In the genomic region with DNA sequence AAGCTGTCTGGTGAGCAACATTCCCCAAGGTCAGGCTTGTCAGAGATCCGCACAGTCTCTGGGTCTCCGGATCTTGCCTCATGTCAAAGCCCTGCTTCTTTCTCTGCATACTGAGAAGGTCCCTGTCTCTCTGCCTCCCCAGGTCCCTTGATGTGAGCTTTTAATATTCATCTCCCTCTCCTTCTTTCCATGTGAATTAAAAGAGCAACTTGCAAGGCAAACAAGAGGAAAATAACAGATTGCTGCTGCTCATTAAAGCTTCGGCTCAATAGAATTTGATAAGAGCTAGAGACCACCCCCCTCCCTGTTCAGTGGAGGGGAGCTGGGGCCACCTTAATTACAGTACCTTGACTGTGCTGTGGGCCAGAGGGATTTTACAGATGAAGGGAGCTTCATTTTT, we compare ENCODE assay signal across 20 mouse cellular contexts. TPM values are rescaled to one million over a fixed set of nuclear protein-coding genes. Genes with fewer than 3 reads are reported as not detected.
DNase-seq lines count a peak whose midpoint lies in the region; ATAC-seq and TF ChIP-seq lines count a peak whose summit lies in the region.
"Had no signal": no experiment of that assay in that cellular context is flagged by ENCODE, and none has a peak within 500 bp of the region (broad histone marks: within the 10 kb centered on the region; RNA-seq: fewer than 3 reads in every experiment).

No protein-coding gene starts in this region.

- H3K4me2 ChIP-seq in forebrain, embryonic 16.5 days (ENCODE audit: low read length), result peak overlapping the region; percentile 20; the same call in 1 of the 2 replicates
- no peak overlapping the region for H3K4me2 ChIP-seq in midbrain, embryonic 16.5 days (ENCODE audit: low read length)
- H3K4me2 ChIP-seq: embryonic facial prominence, embryonic 12.5 days; heart, embryonic 15.5 days; kidney, embryonic 15.5 days; limb, embryonic 13.5 days; liver, embryonic 13.5 days had no signal

- no peak for TF ChIP-seq CTCF in gastrocnemius, adult 2 months (IDR thresholded peaks at IDR 0.05)

- H3K4me3 ChIP-seq in forebrain, embryonic 16.5 days (replicated peaks; ENCODE audit: low read length), result 0 out of 2 replicates have a peak overlapping the region, but pooled peaks have one; percentile 3
- no peak overlapping the region for H3K4me3 ChIP-seq in midbrain, embryonic 16.5 days (ENCODE audit: low read depth, low read length)
- H3K4me3 ChIP-seq in gastrocnemius, adult 2 months, result no peak overlapping the region
- H3K4me3 ChIP-seq: embryonic facial prominence, embryonic 12.5 days; erythroblast, embryonic 14.5 days; heart, embryonic 15.5 days; kidney, embryonic 15.5 days; limb, embryonic 13.5 days; liver, embryonic 13.5 days had no signal

- H3K4me1 ChIP-seq in forebrain, embryonic 16.5 days (replicated peaks; ENCODE audit: control insufficient read depth, insufficient read depth, low read length), result peaks cover 18% of the 10 kb centered on the region
- peaks cover 7% of the 10 kb centered on the region; the same call in 1 of the 2 replicates for H3K4me1 ChIP-seq in midbrain, embryonic 16.5 days (ENCODE audit: control insufficient read depth, insufficient read depth, low read length)
- H3K4me1 ChIP-seq: embryonic facial prominence, embryonic 12.5 days; heart, embryonic 15.5 days; kidney, embryonic 15.5 days; limb, embryonic 13.5 days; liver, embryonic 13.5 days had no signal

- ATAC-seq in forebrain, embryonic 16.5 days, result peak; percentile 68
- ATAC-seq in midbrain, embryonic 16.5 days, result peak; percentile 78
- ATAC-seq: intestine, postnatal 0 days had no signal

- DNase-seq in heart, adult 11 months, result peak; percentile 17
- no peak for DNase-seq in heart, postnatal 4 days
- peak; percentile 15 for DNase-seq in brain, adult 2 months (ENCODE audit: low read depth, low spot score)
- DNase-seq in cerebellum, adult 18-20 months, result no peak
- no peak for DNase-seq in gastrocnemius, adult 2 months
- DNase-seq: B cell, adult 2 months; cerebellum, postnatal 10 days; gastrocnemius, postnatal 25 days; liver, embryonic 13.5 days; right cerebral cortex, postnatal 25 days; thymus, postnatal 4 days had no signal

- no peaks in the 10 kb centered on the region for H3K36me3 ChIP-seq in forebrain, embryonic 16.5 days (ENCODE audit: control insufficient read depth, insufficient read depth)
- no peaks in the 10 kb centered on the region for H3K36me3 ChIP-seq in midbrain, embryonic 16.5 days (ENCODE audit: control insufficient read depth, insufficient read depth, low read length)
- H3K36me3 ChIP-seq: embryonic facial prominence, embryonic 12.5 days; heart, embryonic 15.5 days; kidney, embryonic 15.5 days; limb, embryonic 13.5 days; liver, embryonic 13.5 days had no signal

- no peaks in the 10 kb centered on the region for H3K27me3 ChIP-seq in forebrain, embryonic 16.5 days (replicated peaks; ENCODE audit: control insufficient read depth, insufficient read depth, low read length)
- no peaks in the 10 kb centered on the region for H3K27me3 ChIP-seq in midbrain, embryonic 16.5 days (ENCODE audit: control insufficient read depth, insufficient read depth, low read depth, low read length)
- H3K27me3 ChIP-seq: embryonic facial prominence, embryonic 12.5 days; heart, embryonic 15.5 days; kidney, embryonic 15.5 days; limb, embryonic 13.5 days; liver, embryonic 13.5 days had no signal

- no peak overlapping the region; the same call in 1 of the 2 replicates for H3K9ac ChIP-seq in forebrain, embryonic 16.5 days (replicated peaks; ENCODE audit: low read depth, low read length)
- H3K9ac ChIP-seq in midbrain, embryonic 16.5 days (ENCODE audit: low read depth, low read length), result no peak overlapping the region
- H3K9ac ChIP-seq: embryonic facial prominence, embryonic 12.5 days; heart, embryonic 15.5 days; kidney, embryonic 15.5 days; limb, embryonic 13.5 days; liver, embryonic 13.5 days had no signal

- intact Hi-C loops in gastrocnemius, adult 2 months (cut with DNase I), result no loop called here

- no peaks in the 10 kb centered on the region for H3K9me3 ChIP-seq in forebrain, embryonic 16.5 days (ENCODE audit: control insufficient read depth, low read length)
- no peaks in the 10 kb centered on the region for H3K9me3 ChIP-seq in midbrain, embryonic 16.5 days (replicated peaks; ENCODE audit: control insufficient read depth, low read length, poor library complexity, severe bottlenecking)
- H3K9me3 ChIP-seq: embryonic facial prominence, embryonic 12.5 days; heart, embryonic 15.5 days; kidney, embryonic 15.5 days; limb, embryonic 13.5 days; liver, embryonic 13.5 days had no signal

- 30% methylated on average over 3 of the region's 3 CpGs for WGBS in forebrain, embryonic 16.5 days
- WGBS in midbrain, embryonic 16.5 days, result 24% methylated on average over 3 of the region's 3 CpGs

- peak overlapping the region; percentile 68 for H3K27ac ChIP-seq in forebrain, embryonic 16.5 days (ENCODE audit: low read length)
- peak overlapping the region; percentile 65 for H3K27ac ChIP-seq in midbrain, embryonic 16.5 days (ENCODE audit: low read length)
- no peak overlapping the region for H3K27ac ChIP-seq in gastrocnemius, adult 2 months
- H3K27ac ChIP-seq: embryonic facial prominence, embryonic 12.5 days; heart, embryonic 15.5 days; kidney, embryonic 15.5 days; limb, embryonic 13.5 days; liver, embryonic 13.5 days; macrophage had no signal

RNA-seq across cellular contexts. Expression of a gene that starts 54.6 kb away (rescaled TPM):
- total RNA-seq in heart, postnatal 4 days (2021), result under 1 TPM; 0.50 to 0.69 TPM
- 14.7 and 15.7 TPM in 2 replicates for polyA plus RNA-seq in forebrain, embryonic 16.5 days (2015; fragmentation: Nextera tagmentation; extraction: Ambion mirVana)
- polyA plus RNA-seq in midbrain, embryonic 16.5 days (2015; fragmentation: Nextera tagmentation; extraction: Ambion mirVana), result 16.0 and 17.8 TPM in 2 replicates
- total RNA-seq in gastrocnemius, adult 2 months (2021), result not detected
- total RNA-seq: gastrocnemius, postnatal 25 days had no signal
- polyA plus RNA-seq: erythroblast, embryonic 14.5 days had no signal

Comparison
In these comparisons a context has a peak if more than half of its experiments do, and no peak if none do; other contexts are left out.
1. DNase-seq: peak in heart, adult 11 months (single experiment) and brain, adult 2 months (single experiment); none in heart, postnatal 4 days (single experiment), cerebellum, adult 18-20 months (0 of 2) and gastrocnemius, adult 2 months (single experiment).